Mouse (Mus musculus) neutrophil, adult 5-6 weeks (primary cell): ENCODE results near the gene Klk4. TPM values are rescaled to one million over a fixed set of nuclear protein-coding genes. Genes with fewer than 3 reads are reported as not detected.

Experiments
- ATAC-seq: fragments of 151-379, 151-347 bp; 2 replicates; pipeline ENCODE4 v1.8.0; 2017; ENCODE audit warnings: mild to moderate bottlenecking, moderate TSS enrichment; ENCODE audit not compliant: insufficient number of reproducible peaks, poor library complexity, low FRiP score, severe bottlenecking; ENCODE audit errors: extremely low read depth
- total RNA-seq: library from RNA; stranded (forward); fragments of 200-1000 nt; gene quantifications from 2 replicates; pipeline ENCODE4 v1.2.3, GENCODE M21; 2017

Gene Klk4
- total RNA-seq: not detected in 2 replicates

- no peak for ATAC-seq
These were observed at the start of gene Klk4 for GRCm38 (mm10) chr7:43880912-43881311. Gene Klk4, plus strand, starts transcription at chr7:43881160.

- no peak for ATAC-seq
These were observed 39.3 kb upstream of the Klk4 start, which contains the start of gene Klk5 for GRCm38 (mm10) chr7:43841701-43842100. Gene Klk5, plus strand, starts transcription at chr7:43841971.

GRCm38 (mm10) chr7:43843801-43844200 is 37.2 kb upstream of the Klk4 start:
- ATAC-seq: no peak

GRCm38 (mm10) chr7:43851616-43852015 is 29.3 kb upstream of the Klk4 start:
- ATAC-seq: no peak

- no peak for ATAC-seq
These were observed 26.1 kb upstream of the Klk4 start for GRCm38 (mm10) chr7:43854642-43855380.

- no peak for ATAC-seq
These were observed 25.3 kb upstream of the Klk4 start for GRCm38 (mm10) chr7:43855709-43856108.

- no peak for ATAC-seq
These were observed 24.7 kb upstream of the Klk4 start for GRCm38 (mm10) chr7:43856307-43856706.

- no peak for ATAC-seq
These were observed 23.5 kb upstream of the Klk4 start for GRCm38 (mm10) chr7:43857501-43857900.

GRCm38 (mm10) chr7:43860411-43860810 is 20.5 kb upstream of the Klk4 start:
- no peak for ATAC-seq

GRCm38 (mm10) chr7:43873237-43873636 is 7.7 kb upstream of the Klk4 start:
- no peak for ATAC-seq

- ATAC-seq: no peak
These were observed 7.3 kb upstream of the Klk4 start for GRCm38 (mm10) chr7:43873674-43874073.

- no peak for ATAC-seq
These were observed 6.0 kb upstream of the Klk4 start for GRCm38 (mm10) chr7:43874868-43875375.

GRCm38 (mm10) chr7:43876444-43876843 is 4.5 kb upstream of the Klk4 start:
- ATAC-seq: no peak

GRCm38 (mm10) chr7:43878281-43878680 is 2.7 kb upstream of the Klk4 start:
- no peak for ATAC-seq

GRCm38 (mm10) chr7:43882346-43882745 is 1.4 kb downstream of the Klk4 start:
- ATAC-seq: no peak

GRCm38 (mm10) chr7:43882811-43883210 is 1.9 kb downstream of the Klk4 start:
- ATAC-seq: no peak

- no peak for ATAC-seq
These were observed 2.6 kb downstream of the Klk4 start for GRCm38 (mm10) chr7:43883547-43883946.

GRCm38 (mm10) chr7:43891365-43891764 is 10.4 kb downstream of the Klk4 start:
- no peak for ATAC-seq

- ATAC-seq: no peak
These were observed 10.8 kb downstream of the Klk4 start for GRCm38 (mm10) chr7:43891788-43892187.

- 0 out of 2 replicates have a peak, but pooled peaks have one; percentile 41 for ATAC-seq
These were observed 13.9 kb downstream of the Klk4 start for GRCm38 (mm10) chr7:43894836-43895235.

- no peak for ATAC-seq
These were observed 33.9 kb downstream of the Klk4 start for GRCm38 (mm10) chr7:43914821-43915220.
